Mouse (Mus musculus): ENCODE data around the gene Gse1. TPM values are rescaled to one million over a fixed set of nuclear protein-coding genes. Genes with fewer than 3 reads are reported as not detected.

The Gse1 gene
- total and polyA plus RNA-seq, 3 experiments = 23.6 to 128 (median 66.9) TPM

DNA sequence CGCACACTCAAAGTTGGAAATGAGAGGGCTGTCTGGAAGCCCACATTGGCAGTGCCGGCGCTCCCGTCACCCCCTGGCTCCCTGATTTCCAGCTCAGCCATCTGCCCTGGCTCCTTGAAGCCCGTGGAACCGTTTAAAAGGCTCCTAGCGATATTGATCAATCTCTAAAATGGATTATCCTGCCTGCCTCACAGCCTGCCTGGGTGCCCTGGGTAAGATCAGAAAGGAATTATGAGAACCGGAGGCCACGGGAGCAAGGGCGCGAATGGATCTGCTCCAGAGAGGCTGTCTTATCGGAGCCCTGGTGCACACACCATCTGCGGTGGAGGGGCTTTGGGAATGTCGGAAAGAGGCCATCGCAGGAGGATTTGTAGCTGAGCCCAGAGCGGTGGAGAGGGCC, 244.0 kb downstream of the Gse1 start:
- peaks cover 7% of the 10 kb centered on the region for H3K79me2 ChIP-seq (ENCODE audit: control insufficient read depth, insufficient read depth, low read length, poor library complexity)
- DNase-seq (ENCODE audit: low read depth, low spot score) = no peak
- H3K36me3 ChIP-seq (ENCODE audit: control insufficient read depth in 1 of 2, insufficient read depth in 2 of 2, low read length in 2 of 2) = peaks cover 0 to 47% of the 10 kb centered on the region in 2 experiments; a peak in 2 of 4 replicates
- no peak overlapping the region for H3K27ac ChIP-seq (ENCODE audit: control insufficient read depth, low read depth, low read length)
- TF ChIP-seq SIN3A (IDR thresholded peaks at IDR 0.05; ENCODE audit: low read length) = no peak
- TF ChIP-seq MEF2A (IDR thresholded peaks at IDR 0.05; ENCODE audit: extremely low read depth, insufficient replicate concordance, low read depth, low read length, poor library complexity, severe bottlenecking) = no peak
- no peak for TF ChIP-seq BHLHE40 (IDR thresholded peaks at IDR 0.05; ENCODE audit: borderline replicate concordance, low read depth, low read length)
- no peak for TF ChIP-seq POLR2AphosphoS5 (IDR thresholded peaks at IDR 0.05; ENCODE audit: borderline replicate concordance, low read depth, low read length)
- no peak for TF ChIP-seq TCF12 (IDR thresholded peaks at IDR 0.05; ENCODE audit: low read depth, low read length)
- no peak for TF ChIP-seq KAT2A (conservative IDR thresholded peaks at IDR 0.05; ENCODE audit: low read depth, low read length)
- no peak for TF ChIP-seq MYB (IDR thresholded peaks at IDR 0.05; ENCODE audit: low read depth, low read length)
- TF ChIP-seq E2F4 (IDR thresholded peaks at IDR 0.05; ENCODE audit: borderline replicate concordance, low read depth, low read length) = no peak
- no peak for TF ChIP-seq ELF1 (IDR thresholded peaks at IDR 0.05; ENCODE audit: low read depth, low read length)
- TF ChIP-seq CHD2 (IDR thresholded peaks at IDR 0.05; ENCODE audit: low read length) = no peak
- no peak for TF ChIP-seq CTCF (IDR thresholded peaks at IDR 0.05 in 2 of 3, conservative IDR thresholded peaks at IDR 0.05 in 1 of 3; ENCODE audit: control insufficient read depth in 1 of 3, insufficient read depth in 1 of 3, low read depth in 2 of 3, low read length in 3 of 3, poor library complexity in 1 of 3, severe bottlenecking in 1 of 3)
- TF ChIP-seq MAZ (IDR thresholded peaks at IDR 0.05; ENCODE audit: low read depth, low read length) = no peak
- TF ChIP-seq ZMIZ1 (IDR thresholded peaks at IDR 0.05; ENCODE audit: low read depth, low read length) = no peak
- no peak for TF ChIP-seq MYC (IDR thresholded peaks at IDR 0.05; ENCODE audit: low read depth, low read length)
- no peak for TF ChIP-seq EP300 (IDR thresholded peaks at IDR 0.05; ENCODE audit: low read depth in 1 of 2, low read length in 2 of 2)
- no peak for TF ChIP-seq ZNF384 (IDR thresholded peaks at IDR 0.05; ENCODE audit: low read depth, low read length)
- no peaks in the 10 kb centered on the region for H3K27me3 ChIP-seq (ENCODE audit: control insufficient read depth in 1 of 2, insufficient read depth in 2 of 2, low read length in 2 of 2)
- peaks cover 32 to 53% of the 10 kb centered on the region in 2 experiments for H3K4me1 ChIP-seq (ENCODE audit: control insufficient read depth in 1 of 2, insufficient read depth in 2 of 2, low read length in 2 of 2)
- no peak overlapping the region for H3K4me3 ChIP-seq (ENCODE audit: control insufficient read depth in 1 of 2, insufficient read depth in 1 of 2, low read depth in 2 of 2, low read length in 2 of 2)
- no peak overlapping the region for H3K9ac ChIP-seq (ENCODE audit: control insufficient read depth, low read depth, low read length, poor library complexity, severe bottlenecking)
- H3K9me3 ChIP-seq (replicated peaks; ENCODE audit: insufficient read depth, low read length) = no peaks in the 10 kb centered on the region

DNA sequence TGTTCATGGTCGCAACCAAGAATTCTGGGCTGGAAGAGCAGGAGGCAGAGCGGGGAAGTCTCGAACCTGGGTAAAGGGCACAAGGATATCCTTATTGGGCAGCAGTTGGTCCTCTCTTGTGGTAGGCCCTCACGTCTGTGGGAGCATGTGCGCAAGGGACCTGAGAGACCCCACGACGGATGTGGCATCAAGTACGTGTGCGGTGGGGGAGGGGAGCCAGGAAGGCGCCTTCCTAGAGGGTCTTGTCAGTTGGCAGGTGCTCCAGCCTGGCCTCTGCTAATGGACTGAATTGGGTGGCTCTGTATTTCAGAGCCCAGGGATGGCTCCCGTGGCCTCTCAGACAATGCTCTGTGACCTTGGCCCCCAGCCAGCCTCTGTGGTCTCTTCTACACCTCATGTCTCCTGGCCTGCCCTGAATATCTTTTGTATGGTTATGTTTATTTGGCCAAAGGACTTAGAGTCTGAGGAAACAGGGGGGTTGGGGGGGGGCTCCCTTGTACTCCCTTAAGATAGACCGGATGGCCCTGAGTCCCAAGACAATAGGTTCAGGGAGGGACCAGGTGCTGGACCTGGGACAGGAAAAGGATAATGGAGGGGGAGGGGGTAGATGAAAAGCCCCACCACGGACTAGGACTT, 245.6 kb downstream of the Gse1 start:
- no peak overlapping the region for H3K27ac ChIP-seq (ENCODE audit: control insufficient read depth, low read depth, low read length)
- H3K27me3 ChIP-seq (ENCODE audit: control insufficient read depth in 1 of 2, insufficient read depth in 2 of 2, low read length in 2 of 2) = no peaks in the 10 kb centered on the region
- H3K9ac ChIP-seq (ENCODE audit: control insufficient read depth, low read depth, low read length, poor library complexity, severe bottlenecking) = no peak overlapping the region
- H3K4me1 ChIP-seq (ENCODE audit: control insufficient read depth in 1 of 2, insufficient read depth in 2 of 2, low read length in 2 of 2) = peaks cover 32 to 54% of the 10 kb centered on the region in 2 experiments
- H3K36me3 ChIP-seq (ENCODE audit: control insufficient read depth in 1 of 2, insufficient read depth in 2 of 2, low read length in 2 of 2) = peaks cover 0 to 47% of the 10 kb centered on the region in 2 experiments; a peak in 2 of 4 replicates
- no peak overlapping the region for H3K4me3 ChIP-seq (ENCODE audit: control insufficient read depth in 1 of 2, insufficient read depth in 1 of 2, low read depth in 2 of 2, low read length in 2 of 2)
- no peak for DNase-seq (ENCODE audit: low read depth, low spot score)
- TF ChIP-seq POLR2A (IDR thresholded peaks at IDR 0.05; ENCODE audit: control insufficient read depth in 1 of 2, insufficient read depth in 1 of 2, low read depth in 1 of 2, low read length in 2 of 2, poor library complexity in 1 of 2) = no peak
- no peak for TF ChIP-seq NELFE (IDR thresholded peaks at IDR 0.05; ENCODE audit: low read depth, low read length)
- TF ChIP-seq CHD2 (IDR thresholded peaks at IDR 0.05; ENCODE audit: low read length) = no peak
- TF ChIP-seq ETS1 (IDR thresholded peaks at IDR 0.05; ENCODE audit: low read depth, low read length) = no peak
- no peak for TF ChIP-seq POLR2AphosphoS5 (IDR thresholded peaks at IDR 0.05; ENCODE audit: borderline replicate concordance, low read depth, low read length)
- no peak for TF ChIP-seq POLR2AphosphoS2 (IDR thresholded peaks at IDR 0.05; ENCODE audit: low read length)
- no peak for TF ChIP-seq GABPA (IDR thresholded peaks at IDR 0.05; ENCODE audit: low read depth, low read length)
- TF ChIP-seq MYC (IDR thresholded peaks at IDR 0.05; ENCODE audit: low read depth, low read length) = no peak
- TF ChIP-seq MAFK (IDR thresholded peaks at IDR 0.05; ENCODE audit: borderline replicate concordance, low read depth, low read length) = no peak
- no peak for TF ChIP-seq MYB (IDR thresholded peaks at IDR 0.05; ENCODE audit: low read depth, low read length)
- no peak for TF ChIP-seq MAX (IDR thresholded peaks at IDR 0.05; ENCODE audit: low read length)
- TF ChIP-seq CTCF (IDR thresholded peaks at IDR 0.05 in 2 of 3, conservative IDR thresholded peaks at IDR 0.05 in 1 of 3; ENCODE audit: control insufficient read depth in 1 of 3, insufficient read depth in 1 of 3, low read depth in 2 of 3, low read length in 3 of 3, poor library complexity in 1 of 3, severe bottlenecking in 1 of 3) = no peak
- TF ChIP-seq ZNF384 (IDR thresholded peaks at IDR 0.05; ENCODE audit: low read depth, low read length) = no peak
- no peak for TF ChIP-seq SMC3 (IDR thresholded peaks at IDR 0.05; ENCODE audit: low read depth, low read length)
- no peak for TF ChIP-seq ZMIZ1 (IDR thresholded peaks at IDR 0.05; ENCODE audit: low read depth, low read length)
- no peak for TF ChIP-seq USF1 (IDR thresholded peaks at IDR 0.05; ENCODE audit: low read depth, low read length)
- TF ChIP-seq RCOR1 (IDR thresholded peaks at IDR 0.05; ENCODE audit: low read depth, low read length) = no peak
- TF ChIP-seq TCF12 (IDR thresholded peaks at IDR 0.05; ENCODE audit: low read depth, low read length) = no peak
- peaks cover 7% of the 10 kb centered on the region for H3K79me2 ChIP-seq (ENCODE audit: control insufficient read depth, insufficient read depth, low read length, poor library complexity)
- H3K9me3 ChIP-seq (replicated peaks; ENCODE audit: insufficient read depth, low read length) = no peaks in the 10 kb centered on the region

Measured in MEL (cell line).